Mouse (Mus musculus) ES-E14 (cell line): ENCODE results near the gene Mrps30. TPM values are rescaled to one million over a fixed set of nuclear protein-coding genes. Genes with fewer than 3 reads are reported as not detected.
"Not testable (repeated sequence)": the region's sequence is repeated elsewhere in the genome, so short reads cannot be mapped to it uniquely, and the experiment has no call there.

Experiments used
- DNase-seq: peaks from one replicate; pipeline ENCODE4 v3.0.0-alpha.2; 2013; ENCODE audit warnings: low read depth, low spot score
- H3K27ac ChIP-seq: 2 replicates; pipeline ENCODE4 v1.5.1; 2012; ENCODE audit warnings: low read depth, mild to moderate bottlenecking, low read length, moderate library complexity, mixed read lengths; ENCODE audit not compliant: poor library complexity, insufficient read depth, severe bottlenecking
- H3K36me3 ChIP-seq: 2 replicates; pipeline ENCODE4 v1.6.1; 2012; ENCODE audit warnings: mild to moderate bottlenecking, low read length, moderate library complexity, mixed read lengths; ENCODE audit not compliant: control insufficient read depth, poor library complexity, insufficient read depth, severe bottlenecking
- H3K4me1 ChIP-seq, 2 experiments: fragments of 150-350 bp in 1 of 2; sonication (generic) in 1 of 2; 2 replicates each; pipeline ENCODE4 v1.6.1; 2012; ENCODE audit warnings: low read length in 2 of 2, mild to moderate bottlenecking in 1 of 2, mixed read lengths in 1 of 2; ENCODE audit not compliant: control insufficient read depth in 2 of 2, insufficient read depth in 2 of 2, poor library complexity in 1 of 2
- H3K4me3 ChIP-seq, 2 experiments: fragments of 150-350 bp in 1 of 2; sonication (generic) in 1 of 2; 2 replicates each; pipeline ENCODE4 v1.5.1; 2012; ENCODE audit warnings: low read length in 2 of 2, low read depth in 1 of 2, mild to moderate bottlenecking in 1 of 2, mixed read lengths in 1 of 2; ENCODE audit not compliant: insufficient read depth in 1 of 2, poor library complexity in 1 of 2, severe bottlenecking in 1 of 2
- H3K9ac ChIP-seq: 2 replicates; pipeline ENCODE4 v1.6.1; 2012; ENCODE audit warnings: low read depth, mild to moderate bottlenecking, low read length, mixed read lengths; ENCODE audit not compliant: poor library complexity, insufficient read depth, severe bottlenecking
- H3K9me3 ChIP-seq: fragments of 150-350 bp; sonication (generic); 2 replicates; pipeline ENCODE4 v1.6.1; 2012; ENCODE audit warnings: low read depth, mild to moderate bottlenecking, low read length; ENCODE audit not compliant: control insufficient read depth, insufficient read depth
- CHD2 ChIP-seq: IDR thresholded peaks from 2 replicates; pipeline ENCODE4 v1.6.1; 2014; ENCODE audit warnings: mild to moderate bottlenecking, low read depth, low read length, inconsistent platforms
- HCFC1 ChIP-seq: IDR thresholded peaks from 2 replicates; pipeline ENCODE4 v1.6.1; 2012; ENCODE audit warnings: low read length, inconsistent platforms, borderline replicate concordance; ENCODE audit not compliant: insufficient read depth
- MAFK ChIP-seq: IDR thresholded peaks from 2 replicates; pipeline ENCODE4 v1.6.1; 2014; ENCODE audit warnings: mild to moderate bottlenecking, low read depth, low read length, inconsistent platforms; ENCODE audit not compliant: insufficient read depth
- ZC3H11A ChIP-seq: IDR thresholded peaks from 2 replicates; pipeline ENCODE4 v1.6.1; 2012; ENCODE audit warnings: low read depth, mild to moderate bottlenecking, inconsistent platforms, low read length, borderline replicate concordance
- ZNF384 ChIP-seq: IDR thresholded peaks from 2 replicates; pipeline ENCODE4 v1.6.1; 2012; ENCODE audit warnings: low read depth, low read length, inconsistent platforms
- in situ Hi-C, 2 experiments: fragments of 600-800 bp; cut with MboI; formaldehyde crosslinking; loops; one replicate each; pipeline ENCODE4 v1.15.1; 2025; ENCODE audit warnings: low sequenced_read_pairs in 2 of 2, inconsistent platforms in 1 of 2; ENCODE audit not compliant: unreplicated experiment in 2 of 2
- total RNA-seq: library from RNA; depleted of rRNA; stranded (reverse); fragments of 300-350 nt; gene quantifications from 2 replicates; pipeline ENCODE4 v1.2.3, GENCODE M21; 2012

Gene Mrps30
- total RNA-seq, 1 experiment = 29.6 TPM

GRCm38 (mm10) chr13:118411297-118411992, 24.4 kb upstream of the Mrps30 start:
- no peak for DNase-seq
- in situ Hi-C loops = loop anchor here (25.0 kb wide), 2 partner anchors 926 to 951 kb away; no protein-coding TSS in a partner anchor
- no peak overlapping the region for H3K4me3 ChIP-seq
- TF ChIP-seq ZC3H11A (no peak), ZNF384 (no peak)
- H3K27ac ChIP-seq = no peak overlapping the region
- no peak overlapping the region for H3K9ac ChIP-seq
- no peaks in the 10 kb centered on the region for H3K4me1 ChIP-seq
- H3K36me3 ChIP-seq = no peaks in the 10 kb centered on the region
- no peaks in the 10 kb centered on the region for H3K9me3 ChIP-seq

- no peak overlapping the region for H3K27ac ChIP-seq
- DNase-seq = peak; percentile 33
- in situ Hi-C loops = loop anchor here (10.0 to 25.0 kb wide), 3 partner anchors 191 to 959 kb away; no protein-coding TSS in a partner anchor
Observed at GRCm38 (mm10) chr13:118403544-118403943, 16.5 kb upstream of the Mrps30 start.

DNA sequence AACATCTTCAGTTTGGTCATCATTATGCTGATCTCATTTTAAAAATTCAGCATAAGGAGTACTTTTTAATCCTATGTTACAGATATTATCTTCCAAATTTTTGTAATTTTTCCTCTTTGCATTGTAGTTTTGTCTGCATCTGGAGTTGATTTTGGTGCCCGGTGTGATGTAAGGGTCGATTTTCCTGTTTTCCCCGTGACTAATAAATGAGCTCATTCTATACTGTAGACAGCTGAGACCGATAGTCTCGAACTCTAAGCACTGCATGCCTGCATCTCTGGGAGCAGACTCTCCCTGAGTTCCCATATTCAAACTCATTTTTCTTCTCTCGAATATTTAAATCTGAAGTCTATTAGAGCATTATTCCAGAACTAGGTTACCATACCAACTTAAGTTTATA, 13.3 kb upstream of the Mrps30 start:
- in situ Hi-C loops = loop anchor here (10.0 to 25.0 kb wide), 3 partner anchors 194 to 962 kb away; no protein-coding TSS in a partner anchor
- Histone ChIP-seq H3K4me1 (no peaks in the 10 kb centered on the region), H3K36me3 (no peaks in the 10 kb centered on the region), H3K9ac (no peak overlapping the region), H3K9me3 (no peaks in the 10 kb centered on the region), H3K27ac (no peak overlapping the region), H3K4me3 (no peak overlapping the region)
- DNase-seq = no peak
- TF ChIP-seq CHD2 = no peak
- no peak for TF ChIP-seq ZNF384

More at GRCm38 (mm10) chr13:118403544-118403943, 16.5 kb upstream of the Mrps30 start:
- H3K36me3 ChIP-seq = no peaks in the 10 kb centered on the region
- H3K9ac ChIP-seq = no peak overlapping the region
- no peaks in the 10 kb centered on the region for H3K4me1 ChIP-seq
- TF ChIP-seq MAFK = peak; percentile 77
- TF ChIP-seq ZC3H11A = peak; percentile 79; the same call in 1 of the 2 replicates
- TF ChIP-seq CHD2 = no peak
- H3K9me3 ChIP-seq = no peaks in the 10 kb centered on the region
- no peak overlapping the region for H3K4me3 ChIP-seq

DNA sequence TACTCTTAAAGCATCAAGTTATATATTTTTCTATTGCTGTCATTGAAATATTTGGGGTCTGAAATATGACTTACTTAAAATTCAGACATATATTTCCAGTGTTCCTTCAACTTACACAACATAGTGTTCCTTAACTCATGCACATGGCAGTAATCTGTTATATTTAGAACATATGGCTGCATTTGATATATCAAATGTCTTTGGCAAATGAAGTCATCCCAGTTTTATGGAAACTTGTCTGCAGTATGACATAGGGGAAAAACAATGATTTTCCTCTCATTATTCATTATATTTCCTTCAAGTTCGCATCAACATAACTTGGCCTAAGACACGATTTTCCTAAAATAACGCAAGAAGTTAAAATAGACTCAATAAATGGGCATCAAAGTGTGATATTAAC, 8.8 kb upstream of the Mrps30 start:
- no peak overlapping the region for H3K27ac ChIP-seq
- H3K9ac ChIP-seq = no peak overlapping the region
- H3K9me3 ChIP-seq = no peaks in the 10 kb centered on the region
- H3K4me1 ChIP-seq = no peaks in the 10 kb centered on the region
- H3K36me3 ChIP-seq = no peaks in the 10 kb centered on the region
- TF ChIP-seq MAFK (no peak), CHD2 (no peak), ZC3H11A (no peak), HCFC1 (no peak), ZNF384 (no peak)
- no peak for DNase-seq
- in situ Hi-C loops = no loop called here
- H3K4me3 ChIP-seq = no peak overlapping the region

GRCm38 (mm10) chr13:118387448-118387801, 373 bp upstream of the Mrps30 start:
- in situ Hi-C loops, H3K27ac ChIP-seq, DNase-seq, H3K9me3 ChIP-seq, H3K4me1 ChIP-seq: not testable (repeated sequence)
- Histone ChIP-seq H3K36me3 (peaks cover 11% of the 10 kb centered on the region), H3K4me3 (peak overlapping the region; percentile 76 to 95), H3K9ac (peak overlapping the region; percentile 59; the same call in 1 of the 2 replicates)
